ENCODE assay signal across 13 mouse cellular contexts in genomic region chr16:55807505-55807932, GRCm38 (mm10). TPM values are rescaled to one million over a fixed set of nuclear protein-coding genes. Genes with fewer than 3 reads are reported as not detected.
DNase-seq lines count a peak whose midpoint lies in the region; ATAC-seq and TF ChIP-seq lines count a peak whose summit lies in the region.
"Had no signal": no experiment of that assay in that cellular context is flagged by ENCODE, and none has a peak within 500 bp of the region (broad histone marks: within the 10 kb centered on the region; RNA-seq: fewer than 3 reads in every experiment).

No protein-coding gene starts in this region.

- TF ChIP-seq POLR2A in lung, adult 2 months (IDR thresholded peaks at IDR 0.05; ENCODE audit: borderline replicate concordance, extremely low read depth, low read depth, low read length): no peak
- TF ChIP-seq POLR2A in kidney, adult 2 months (IDR thresholded peaks at IDR 0.05; ENCODE audit: low read depth, low read length): no peak

- no peak overlapping the region for H3K4me2 ChIP-seq in forebrain, embryonic 11.5 days (ENCODE audit: low read depth, low read length, severe bottlenecking)
- no peak overlapping the region for H3K4me2 ChIP-seq in lung, embryonic 14.5 days
- H3K4me2 ChIP-seq: midbrain, embryonic 13.5 days had no signal

- H3K27ac ChIP-seq in forebrain, embryonic 11.5 days (ENCODE audit: low read depth, low read length): no peak overlapping the region
- no peak overlapping the region for H3K27ac ChIP-seq in forebrain, embryonic 10.5 days
- no peak overlapping the region for H3K27ac ChIP-seq in lung, embryonic 14.5 days (ENCODE audit: low read depth)
- H3K27ac ChIP-seq in kidney, adult 2 months (ENCODE audit: insufficient read depth, low read depth, low read length): no peak overlapping the region
- H3K27ac ChIP-seq: midbrain, embryonic 13.5 days had no signal

- H3K27me3 ChIP-seq in forebrain, embryonic 11.5 days (ENCODE audit: control insufficient read depth, insufficient read depth, low read length): no peaks in the 10 kb centered on the region
- no peaks in the 10 kb centered on the region for H3K27me3 ChIP-seq in forebrain, embryonic 10.5 days (ENCODE audit: poor library complexity, severe bottlenecking)
- H3K27me3 ChIP-seq in lung, embryonic 14.5 days (ENCODE audit: insufficient read depth, low read length): no peaks in the 10 kb centered on the region
- H3K27me3 ChIP-seq in kidney, adult 2 months (replicated peaks; ENCODE audit: control insufficient read depth, insufficient read depth, low read length): no peaks in the 10 kb centered on the region
- H3K27me3 ChIP-seq: midbrain, embryonic 13.5 days had no signal

- no peak overlapping the region for H3K9ac ChIP-seq in forebrain, embryonic 11.5 days (ENCODE audit: low read length)
- no peak overlapping the region for H3K9ac ChIP-seq in lung, embryonic 14.5 days
- H3K9ac ChIP-seq: midbrain, embryonic 13.5 days had no signal

- 70% methylated on average over 6 of the region's 6 CpGs for WGBS in forebrain, embryonic 11.5 days
- 71% methylated on average over 6 of the region's 6 CpGs for WGBS in forebrain, embryonic 10.5 days
- 35% methylated on average over 6 of the region's 6 CpGs for WGBS in lung, embryonic 14.5 days
- 28% methylated on average over 6 of the region's 6 CpGs for WGBS in lung, adult 2 months
- WGBS in kidney, adult 2 months: 78% methylated on average over 6 of the region's 6 CpGs

- no peak for TF ChIP-seq CTCF in lung, embryonic 14.5 days (IDR thresholded peaks at IDR 0.05; ENCODE audit: low read depth)
- no peak for TF ChIP-seq CTCF in lung, adult 2 months (IDR thresholded peaks at IDR 0.05; ENCODE audit: insufficient read depth, low read length)
- TF ChIP-seq CTCF in kidney, adult 2 months (conservative IDR thresholded peaks at IDR 0.05; ENCODE audit: insufficient read depth, insufficient read length, low read depth, low read length): no peak

- no peak overlapping the region for H3K4me3 ChIP-seq in forebrain, embryonic 11.5 days (ENCODE audit: low read depth, low read length)
- no peak overlapping the region for H3K4me3 ChIP-seq in forebrain, embryonic 10.5 days
- H3K4me3 ChIP-seq in lung, embryonic 14.5 days (ENCODE audit: low read depth, low read length): no peak overlapping the region
- H3K4me3 ChIP-seq in lung, adult 2 months (replicated peaks; ENCODE audit: extremely low read depth, low read depth, low read length): no peak overlapping the region
- H3K4me3 ChIP-seq in kidney, adult 2 months (ENCODE audit: insufficient read depth, low read depth, low read length): no peak overlapping the region
- H3K4me3 ChIP-seq: midbrain, embryonic 13.5 days had no signal

- no peaks in the 10 kb centered on the region for H3K9me3 ChIP-seq in forebrain, embryonic 11.5 days (ENCODE audit: control insufficient read depth, low read length)
- no peaks in the 10 kb centered on the region for H3K9me3 ChIP-seq in forebrain, embryonic 10.5 days
- H3K9me3 ChIP-seq in lung, embryonic 14.5 days (ENCODE audit: low read depth, low read length): no peaks in the 10 kb centered on the region
- H3K9me3 ChIP-seq: midbrain, embryonic 13.5 days had no signal

- no peaks in the 10 kb centered on the region for H3K4me1 ChIP-seq in forebrain, embryonic 11.5 days (replicated peaks; ENCODE audit: control insufficient read depth, insufficient read depth, low read length)
- H3K4me1 ChIP-seq in forebrain, embryonic 10.5 days: no peaks in the 10 kb centered on the region
- no peaks in the 10 kb centered on the region for H3K4me1 ChIP-seq in lung, embryonic 14.5 days (ENCODE audit: insufficient read depth)
- peaks cover 5% of the 10 kb centered on the region for H3K4me1 ChIP-seq in lung, adult 2 months (ENCODE audit: control insufficient read depth, insufficient read depth, low read length)
- H3K4me1 ChIP-seq in kidney, adult 2 months (ENCODE audit: control insufficient read depth, insufficient read depth, low read length): no peaks in the 10 kb centered on the region; the same call in 1 of the 2 replicates
- H3K4me1 ChIP-seq: midbrain, embryonic 13.5 days had no signal

- no peaks in the 10 kb centered on the region; the same call in 1 of the 2 replicates for H3K36me3 ChIP-seq in forebrain, embryonic 11.5 days (ENCODE audit: control insufficient read depth, insufficient read depth, low read length)
- H3K36me3 ChIP-seq in forebrain, embryonic 10.5 days (replicated peaks): peaks cover 21% of the 10 kb centered on the region
- peaks cover 14% of the 10 kb centered on the region for H3K36me3 ChIP-seq in lung, embryonic 14.5 days (ENCODE audit: insufficient read depth)
- H3K36me3 ChIP-seq in kidney, adult 2 months (ENCODE audit: control insufficient read depth, insufficient read depth, low read length): peaks cover 5% of the 10 kb centered on the region

- 0 out of 2 replicates have a peak, but pooled peaks have one; percentile 39 for ATAC-seq in forebrain, embryonic 11.5 days (replicated peaks; ENCODE audit: low FRiP score)
- peak; percentile 80 for ATAC-seq in lung, embryonic 14.5 days (ENCODE audit: insufficient read depth)
- ATAC-seq: midbrain, embryonic 13.5 days had no signal

- DNase-seq in forebrain, embryonic 11.5 days (ENCODE audit: low spot score): no peak
- DNase-seq in forebrain, embryonic 10.5 days (ENCODE audit: extremely low spot score, low spot score): no peak
- peak; percentile 78 for DNase-seq in lung, embryonic 14.5 days
- DNase-seq in lung, adult 2 months: no peak
- peak; percentile 28 for DNase-seq in induced T-regulatory cell, adult 2 months (ENCODE audit: low read depth)
- DNase-seq in retina, postnatal 1 day: peak; percentile 90
- DNase-seq in urinary bladder, postnatal 10 days (ENCODE audit: low spot score): no peak
- no peak for DNase-seq in kidney, adult 2 months
- DNase-seq: cerebellum, postnatal 36 days; kidney, postnatal 25 days; liver; thymus, postnatal 4 days had no signal

RNA-seq across cellular contexts. Expression of gene Nfkbiz, which starts 31.2 kb away (rescaled TPM):
- 1.9 and 2.3 TPM in 2 replicates for polyA plus RNA-seq in forebrain, embryonic 11.5 days (2014; fragmentation: Nextera tagmentation; extraction: Ambion mirVana)
- polyA plus RNA-seq in forebrain, embryonic 10.5 days (2016; fragmentation: Nextera tagmentation; extraction: Ambion mirVana): 1.4 and 1.8 TPM in 2 replicates
- polyA plus RNA-seq in lung, embryonic 14.5 days (2014; fragmentation: Nextera tagmentation; extraction: Ambion mirVana): 5.8 and 6.3 TPM in 2 replicates
- 13.4 and 15.3 TPM in 2 replicates for polyA plus RNA-seq in lung, adult 2 months (2012; rRNA removed)
- polyA plus RNA-seq in kidney, adult 2 months (2012; rRNA removed): 4.7 and 5.2 TPM in 2 replicates

Comparison
In these comparisons a context has a peak if more than half of its experiments do, and no peak if none do; other contexts are left out.
1. DNase-seq: peak in lung, embryonic 14.5 days (single experiment), induced T-regulatory cell, adult 2 months (single experiment) and retina, postnatal 1 day (single experiment); none in forebrain, embryonic 11.5 days (single experiment), forebrain, embryonic 10.5 days (single experiment), lung, adult 2 months (single experiment), urinary bladder, postnatal 10 days (single experiment) and kidney, adult 2 months (single experiment).